Mouse (Mus musculus) lung, embryonic 16.5 days (tissue): ENCODE measurements around the gene Cdh4. TPM values are rescaled to one million over a fixed set of nuclear protein-coding genes. Genes with fewer than 3 reads are reported as not detected.

Source experiments
- ATAC-seq: fragments of 200-750 bp; cut with Nextera tagmentation; 2 replicates; pipeline ENCODE4 v1.8.0; 2017; ENCODE audit warnings: low read depth, mild to moderate bottlenecking, moderate library complexity
- H3K27ac ChIP-seq: fragments of 300-500 bp; sonication (generic); 2 replicates; pipeline ENCODE4 v1.5.1; 2014; ENCODE audit warnings: mild to moderate bottlenecking, control low read depth, low read length
- H3K27me3 ChIP-seq: fragments of 300-500 bp; sonication (generic); 2 replicates; pipeline ENCODE4 v1.6.1; 2014; ENCODE audit warnings: low read depth, low read length, mixed read lengths; ENCODE audit not compliant: control insufficient read depth, insufficient read depth
- H3K36me3 ChIP-seq: fragments of 300-500 bp; sonication (generic); 2 replicates; pipeline ENCODE4 v1.6.1; 2014; ENCODE audit warnings: low read length; ENCODE audit not compliant: control insufficient read depth, insufficient read depth
- H3K4me1 ChIP-seq: fragments of 300-500 bp; sonication (generic); replicated peaks from 2 replicates; pipeline ENCODE4 v1.6.1; 2014; ENCODE audit warnings: low read length, mixed read lengths; ENCODE audit not compliant: control insufficient read depth, insufficient read depth
- H3K4me2 ChIP-seq: fragments of 300-500 bp; sonication (generic); 2 replicates; pipeline ENCODE4 v1.6.1; 2014; ENCODE audit warnings: low read depth, low read length, control low read depth
- H3K4me3 ChIP-seq: fragments of 300-500 bp; sonication (generic); 2 replicates; pipeline ENCODE4 v1.5.1; 2014; ENCODE audit warnings: mild to moderate bottlenecking, low read length, control low read depth
- H3K9ac ChIP-seq: fragments of 300-500 bp; sonication (generic); 2 replicates; pipeline ENCODE4 v1.6.1; 2014; ENCODE audit warnings: low read length, control low read depth
- H3K9me3 ChIP-seq: fragments of 300-500 bp; sonication (generic); 2 replicates; pipeline ENCODE4 v1.6.1; 2016; ENCODE audit warnings: low read length; ENCODE audit not compliant: control insufficient read depth
- WGBS: fragments of 180-500 bp; shearing (Covaris S2); extraction: QIAGEN DNeasy Blood & Tissue Kit; methylation state at CpG from one replicate; pipeline ENCODE4 v1.1.7; 2014; 5-methylcytosine and 5-hydroxymethylcytosine counted together
- polyA plus RNA-seq: library from polyadenylated mRNA; unstranded; fragments of >200 nt; fragmentation: Nextera tagmentation; extraction: Ambion mirVana; gene quantifications from 2 replicates; pipeline ENCODE4 v1.2.1, GENCODE M21; 2015

Gene Cdh4
- polyA plus RNA-seq, 1 experiment from 2014 or later: 7.0 TPM

DNA sequence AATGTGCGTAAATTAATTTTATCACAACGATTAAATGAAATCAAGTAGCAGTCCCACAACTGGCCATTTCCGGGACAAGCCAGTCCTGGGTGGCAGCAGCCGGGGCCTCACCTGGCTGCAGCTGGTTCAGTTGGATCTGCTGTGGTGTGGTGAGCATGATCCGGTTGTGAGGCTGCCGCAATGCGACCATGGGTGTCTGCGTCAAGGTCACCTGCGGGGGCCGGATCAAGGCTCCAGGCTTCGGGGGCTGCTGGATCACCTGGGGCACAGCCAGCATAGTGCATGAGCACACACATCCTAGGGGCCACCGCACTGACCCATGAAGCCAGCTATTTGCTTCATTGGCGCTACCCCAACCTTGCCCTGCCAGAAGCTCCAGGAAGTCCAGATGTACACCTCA lies 486.9 kb downstream of the Cdh4 start:
- 93% methylated on average over 13 of the region's 13 CpGs for WGBS
- Histone ChIP-seq H3K27ac (no peak overlapping the region), H3K9ac (no peak overlapping the region), H3K4me1 (no peaks in the 10 kb centered on the region), H3K27me3 (no peaks in the 10 kb centered on the region), H3K4me3 (no peak overlapping the region), H3K4me2 (no peak overlapping the region), H3K9me3 (no peaks in the 10 kb centered on the region), H3K36me3 (peaks cover 21% of the 10 kb centered on the region)
- no peak for ATAC-seq

DNA sequence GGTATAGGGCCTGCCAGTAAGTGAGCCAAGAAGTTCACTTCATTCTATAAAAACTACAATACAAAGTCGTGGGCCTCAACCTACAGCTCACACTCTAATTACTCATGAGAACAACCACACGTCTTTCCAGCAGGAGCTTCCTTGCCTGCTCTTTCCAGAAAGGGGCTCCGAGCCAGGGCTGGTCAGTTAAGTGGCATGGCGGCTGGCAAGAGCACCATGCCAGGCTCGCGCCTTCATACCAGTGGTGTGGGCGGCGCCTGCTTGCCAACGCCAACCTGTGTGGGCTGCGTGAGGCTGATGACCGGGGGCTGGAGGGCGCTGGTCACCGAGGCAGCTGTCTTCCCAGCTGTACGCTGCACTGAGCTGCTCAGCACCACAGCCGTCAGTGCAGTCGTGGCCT lies 489.5 kb downstream of the Cdh4 start:
- H3K9ac ChIP-seq: no peak overlapping the region
- no peaks in the 10 kb centered on the region for H3K4me1 ChIP-seq
- no peak overlapping the region for H3K4me2 ChIP-seq
- H3K4me3 ChIP-seq: no peak overlapping the region
- H3K36me3 ChIP-seq: peaks cover 13% of the 10 kb centered on the region
- H3K27me3 ChIP-seq: no peaks in the 10 kb centered on the region
- H3K27ac ChIP-seq: no peak overlapping the region
- WGBS: 90% methylated on average over 16 of the region's 16 CpGs
- ATAC-seq: no peak
- no peaks in the 10 kb centered on the region for H3K9me3 ChIP-seq

DNA sequence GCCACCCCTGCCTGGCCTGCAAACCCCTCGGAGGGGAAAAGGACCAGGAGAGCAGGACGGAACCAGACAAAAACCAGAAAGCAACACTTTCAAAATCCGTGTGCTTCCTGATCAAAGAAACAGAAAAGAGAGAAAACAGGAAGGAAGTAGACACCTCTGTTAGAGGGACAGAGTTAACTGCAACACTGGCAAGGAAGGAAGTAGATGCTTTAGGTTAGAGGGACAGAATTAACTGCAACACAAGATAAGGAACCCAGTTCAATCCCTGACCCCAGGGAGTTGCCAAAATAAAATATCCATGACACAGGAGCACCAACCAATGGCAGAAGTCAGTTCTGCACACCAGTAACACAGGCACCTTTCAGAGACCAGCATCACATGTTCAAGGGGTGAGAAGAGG lies 491.9 kb downstream of the Cdh4 start:
- Histone ChIP-seq H3K4me3 (no peak overlapping the region), H3K4me1 (no peaks in the 10 kb centered on the region), H3K4me2 (no peak overlapping the region), H3K36me3 (peaks cover 12% of the 10 kb centered on the region), H3K27ac (no peak overlapping the region), H3K9ac (no peak overlapping the region), H3K27me3 (no peaks in the 10 kb centered on the region), H3K9me3 (no peaks in the 10 kb centered on the region)
- WGBS: 75% methylated on average over 3 of the region's 3 CpGs
- no peak for ATAC-seq

DNA sequence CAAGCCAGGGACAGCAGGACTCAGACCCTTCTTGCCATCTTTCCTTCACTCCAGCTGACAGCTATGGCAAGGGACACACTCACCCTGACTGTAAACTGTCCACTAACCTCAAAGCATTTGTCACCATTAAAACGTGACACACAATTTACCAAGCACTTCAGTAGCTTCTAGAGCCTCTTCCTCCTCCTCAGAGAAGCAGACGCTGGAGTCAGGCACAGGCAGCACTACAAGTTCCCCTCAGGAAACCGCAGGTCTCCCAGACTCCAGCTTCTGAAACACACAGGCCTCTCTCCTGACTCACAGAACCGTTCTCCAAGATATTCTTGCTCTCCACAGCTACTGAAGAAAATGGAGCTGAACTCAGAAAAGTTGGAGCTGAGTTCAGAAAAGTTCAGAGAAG lies 494.9 kb downstream of the Cdh4 start:
- H3K4me1 ChIP-seq: no peaks in the 10 kb centered on the region
- H3K27ac ChIP-seq: no peak overlapping the region
- ATAC-seq: no peak
- WGBS: 57% methylated on average over 4 of the region's 4 CpGs
- H3K36me3 ChIP-seq: peaks cover 2% of the 10 kb centered on the region; the same call in 1 of the 2 replicates
- H3K27me3 ChIP-seq: no peaks in the 10 kb centered on the region
- no peak overlapping the region for H3K4me2 ChIP-seq
- H3K9ac ChIP-seq: no peak overlapping the region
- H3K9me3 ChIP-seq: no peaks in the 10 kb centered on the region
- H3K4me3 ChIP-seq: no peak overlapping the region

DNA sequence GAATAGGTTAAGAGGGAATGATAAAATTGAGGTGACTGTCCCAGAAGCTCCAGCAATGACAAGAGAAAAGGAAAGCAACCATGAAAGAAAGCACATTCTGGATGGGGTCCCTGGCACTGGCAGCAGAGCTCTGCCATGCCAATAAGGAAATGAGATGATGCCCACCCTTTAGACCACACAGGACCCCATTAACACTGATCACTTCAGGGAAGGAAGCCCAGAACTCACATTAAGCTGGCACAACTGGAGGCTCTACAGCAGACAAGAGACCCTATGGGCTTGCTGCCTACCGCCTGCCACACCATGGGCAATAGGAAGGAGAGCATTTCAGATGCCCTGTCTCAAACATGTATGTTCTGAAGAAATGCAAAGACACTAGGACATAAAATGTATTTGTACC lies 499.5 kb downstream of the Cdh4 start:
- ATAC-seq: no peak
- Histone ChIP-seq H3K4me1 (peaks cover 10% of the 10 kb centered on the region), H3K36me3 (no peaks in the 10 kb centered on the region), H3K27ac (no peak overlapping the region), H3K9me3 (no peaks in the 10 kb centered on the region), H3K4me2 (no peak overlapping the region), H3K27me3 (no peaks in the 10 kb centered on the region), H3K4me3 (no peak overlapping the region), H3K9ac (no peak overlapping the region)
- WGBS: 94% methylated on average over 1 of the region's 1 CpGs

DNA sequence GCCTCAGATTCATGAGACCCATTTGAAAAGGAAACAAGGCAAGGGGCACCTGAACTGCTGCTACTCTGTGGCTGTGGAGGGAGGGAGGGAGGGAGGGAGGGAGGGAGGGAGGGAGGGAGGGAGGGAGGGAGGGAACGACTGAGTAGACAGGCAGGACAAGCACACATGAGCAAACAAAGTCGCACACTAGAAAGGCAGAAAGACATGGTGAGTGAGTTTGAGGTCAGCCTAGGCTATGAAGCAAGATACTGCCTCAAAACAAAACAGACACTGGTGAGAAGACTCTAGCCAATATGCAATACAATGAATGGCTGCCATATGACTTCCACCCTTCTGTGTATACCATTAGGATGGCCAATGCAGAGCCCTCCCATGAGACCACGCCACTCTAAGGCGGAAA lies 502.8 kb downstream of the Cdh4 start:
- peaks cover 10% of the 10 kb centered on the region for H3K4me1 ChIP-seq
- H3K27me3 ChIP-seq: no peaks in the 10 kb centered on the region
- 43% methylated on average over 4 of the region's 4 CpGs for WGBS
- no peak overlapping the region for H3K9ac ChIP-seq
- H3K4me3 ChIP-seq: no peak overlapping the region
- H3K4me2 ChIP-seq: no peak overlapping the region
- no peaks in the 10 kb centered on the region for H3K9me3 ChIP-seq
- H3K36me3 ChIP-seq: no peaks in the 10 kb centered on the region
- H3K27ac ChIP-seq: no peak overlapping the region
- ATAC-seq: no peak

DNA sequence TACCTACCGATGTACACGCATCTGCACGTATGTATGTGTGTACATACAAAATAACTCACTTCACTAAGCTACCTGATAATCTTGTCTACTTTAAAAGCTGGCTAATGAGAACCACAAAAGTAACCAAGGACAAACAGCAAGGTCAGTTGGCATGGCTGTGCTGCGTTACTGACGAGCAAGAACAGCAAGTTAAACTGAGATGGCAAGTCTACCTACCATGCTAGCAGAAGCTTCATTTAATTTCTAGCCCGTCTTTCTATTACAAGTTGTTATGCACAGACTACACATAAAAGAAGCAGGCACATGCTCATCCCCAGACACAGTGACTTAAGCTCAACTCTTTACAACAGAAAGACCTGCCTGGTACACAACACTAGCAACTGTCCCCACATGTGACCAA lies 504.3 kb downstream of the Cdh4 start:
- Histone ChIP-seq H3K9ac (no peak overlapping the region), H3K4me2 (no peak overlapping the region), H3K27me3 (no peaks in the 10 kb centered on the region), H3K4me3 (no peak overlapping the region), H3K36me3 (no peaks in the 10 kb centered on the region), H3K9me3 (no peaks in the 10 kb centered on the region), H3K27ac (no peak overlapping the region), H3K4me1 (peaks cover 12% of the 10 kb centered on the region)
- 84% methylated on average over 6 of the region's 6 CpGs for WGBS
- ATAC-seq: no peak

DNA sequence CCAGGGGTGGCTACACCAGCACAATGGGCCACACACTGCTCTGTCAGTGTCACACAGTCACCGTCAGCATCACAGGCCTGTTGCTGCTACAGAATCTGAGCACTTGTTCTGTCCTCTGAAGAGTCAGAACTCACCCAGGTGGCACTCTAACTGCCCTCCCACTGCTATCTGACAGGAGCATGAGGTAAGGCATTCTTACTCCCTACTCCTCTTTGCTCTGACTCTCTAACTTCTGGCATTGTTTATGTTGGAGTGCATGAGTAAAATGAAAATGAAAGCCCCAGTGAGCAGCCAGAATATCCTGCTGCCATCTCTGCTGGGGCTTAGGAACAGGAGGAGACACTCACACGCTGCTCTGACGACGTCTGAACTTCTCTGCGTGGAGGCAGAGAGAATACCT lies 505.4 kb downstream of the Cdh4 start:
- Histone ChIP-seq H3K4me3 (no peak overlapping the region), H3K4me2 (no peak overlapping the region), H3K9me3 (no peaks in the 10 kb centered on the region), H3K36me3 (no peaks in the 10 kb centered on the region), H3K27ac (no peak overlapping the region), H3K9ac (no peak overlapping the region), H3K4me1 (peaks cover 20% of the 10 kb centered on the region), H3K27me3 (no peaks in the 10 kb centered on the region)
- ATAC-seq: no peak
- WGBS: 52% methylated on average over 5 of the region's 5 CpGs

DNA sequence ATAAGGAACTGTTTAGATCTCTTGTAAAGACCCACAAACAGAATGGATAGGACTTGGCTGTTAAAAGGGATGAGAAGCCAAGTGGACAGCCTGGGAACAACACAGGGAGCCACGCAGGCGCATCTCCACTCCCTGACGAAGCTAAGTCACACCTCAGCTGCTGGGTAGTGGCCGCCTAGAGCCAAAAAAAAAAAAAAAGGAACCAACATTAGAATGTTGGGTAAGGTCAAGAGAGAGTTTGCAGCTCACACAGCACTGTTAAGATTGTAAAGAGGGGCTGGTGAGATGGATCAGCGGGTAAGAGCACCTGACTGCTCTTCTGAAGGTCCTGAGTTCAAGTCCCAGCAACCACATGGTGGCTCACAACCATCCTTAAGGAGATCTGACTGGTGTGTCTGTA lies 506.6 kb downstream of the Cdh4 start:
- H3K27me3 ChIP-seq: no peaks in the 10 kb centered on the region
- peaks cover 23% of the 10 kb centered on the region for H3K4me1 ChIP-seq
- ATAC-seq: no peak
- no peak overlapping the region for H3K27ac ChIP-seq
- no peak overlapping the region for H3K9ac ChIP-seq
- H3K4me2 ChIP-seq: no peak overlapping the region
- no peaks in the 10 kb centered on the region for H3K36me3 ChIP-seq
- 79% methylated on average over 5 of the region's 5 CpGs for WGBS
- H3K4me3 ChIP-seq: no peak overlapping the region
- H3K9me3 ChIP-seq: no peaks in the 10 kb centered on the region
